Mouse (Mus musculus) midbrain, embryonic 14.5 days (tissue): Measurements from ENCODE around the gene Cd300ld4. TPM values are rescaled to one million over a fixed set of nuclear protein-coding genes. Genes with fewer than 3 reads are reported as not detected.
"Not testable (repeated sequence)": the region's sequence is repeated elsewhere in the genome, so short reads cannot be mapped to it uniquely, and the experiment has no call there.

Experiments
- ATAC-seq: fragments of 200-750 bp; cut with Nextera tagmentation; 2 replicates; pipeline ENCODE4 v1.8.0; 2017; ENCODE audit warnings: moderate number of reproducible peaks, moderate library complexity; ENCODE audit not compliant: low FRiP score, low TSS enrichment
- DNase-seq: peaks from one replicate; pipeline ENCODE4 v3.0.0-alpha.2; 2015
- H3K27ac ChIP-seq: fragments of 300-500 bp; sonication (generic); replicated peaks from 2 replicates; pipeline ENCODE4 v1.5.1; 2014; ENCODE audit warnings: mild to moderate bottlenecking, low read depth, low read length, moderate library complexity
- H3K27me3 ChIP-seq: fragments of 300-500 bp; sonication (generic); 2 replicates; pipeline ENCODE4 v1.6.1; 2014; ENCODE audit warnings: low read length, control low read depth, mixed read lengths; ENCODE audit not compliant: control insufficient read depth, insufficient read depth
- H3K36me3 ChIP-seq: fragments of 300-500 bp; sonication (generic); 2 replicates; pipeline ENCODE4 v1.6.1; 2014; ENCODE audit warnings: low read length, control low read depth; ENCODE audit not compliant: control insufficient read depth, insufficient read depth
- H3K4me1 ChIP-seq: fragments of 300-500 bp; sonication (generic); 2 replicates; pipeline ENCODE4 v1.6.1; 2014; ENCODE audit warnings: mild to moderate bottlenecking, antibody characterized with exemption, low read length, control low read depth; ENCODE audit not compliant: control insufficient read depth, insufficient read depth
- H3K4me2 ChIP-seq: fragments of 300-500 bp; sonication (generic); 2 replicates; pipeline ENCODE4 v1.6.1; 2014; ENCODE audit warnings: mild to moderate bottlenecking, low read length, moderate library complexity
- H3K4me3 ChIP-seq: fragments of 300-500 bp; sonication (generic); replicated peaks from 2 replicates; pipeline ENCODE4 v1.5.1; 2014; ENCODE audit warnings: low read depth, low read length
- H3K9ac ChIP-seq: fragments of 300-500 bp; sonication (generic); replicated peaks from 2 replicates; pipeline ENCODE4 v1.6.1; 2014; ENCODE audit warnings: mild to moderate bottlenecking, low read length, moderate library complexity
- H3K9me3 ChIP-seq: fragments of 300-500 bp; sonication (generic); 2 replicates; pipeline ENCODE4 v1.6.1; 2016; ENCODE audit warnings: low read length, control low read depth, mixed read lengths; ENCODE audit not compliant: control insufficient read depth
- WGBS: fragments of 180-500 bp; shearing (Covaris S2); extraction: QIAGEN DNeasy Blood & Tissue Kit; methylation state at CpG from one replicate; pipeline ENCODE4 v1.1.7; 2014; 5-methylcytosine and 5-hydroxymethylcytosine counted together
- polyA plus RNA-seq: library from polyadenylated mRNA; unstranded; fragments of >200 nt; fragmentation: Nextera tagmentation; extraction: Ambion mirVana; gene quantifications from 2 replicates; pipeline ENCODE4 v1.2.1, GENCODE M21; 2014

Gene Cd300ld4
- not detected in 2 replicates for polyA plus RNA-seq

GRCm38 (mm10) chr11:115026912-115027311 lies at the start of gene Cd300ld4:
Cd300ld4 (minus strand) TSS chr11:115027012.
- WGBS: no CpG with 5 or more reads among the region's 6 CpGs
- not testable (repeated sequence) for H3K4me2 ChIP-seq, ATAC-seq

GRCm38 (mm10) chr11:115075859-115076258 lies 49.0 kb upstream of the Cd300ld4 start:
- H3K9me3 ChIP-seq: no peaks in the 10 kb centered on the region
- H3K9ac ChIP-seq: no peak overlapping the region
- H3K27ac ChIP-seq: no peak overlapping the region
- no peaks in the 10 kb centered on the region for H3K27me3 ChIP-seq
- DNase-seq: no peak
- H3K4me1 ChIP-seq: peaks cover 2% of the 10 kb centered on the region; the same call in 1 of the 2 replicates
- H3K4me3 ChIP-seq: no peak overlapping the region
- ATAC-seq: no peak
- no peaks in the 10 kb centered on the region for H3K36me3 ChIP-seq
- 80% methylated on average over 5 of the region's 5 CpGs for WGBS
- H3K4me2 ChIP-seq: no peak overlapping the region

More at GRCm38 (mm10) chr11:115026912-115027311, at the start of gene Cd300ld4:
- not testable (repeated sequence) for H3K9ac ChIP-seq, H3K27ac ChIP-seq, H3K4me3 ChIP-seq, H3K4me1 ChIP-seq, DNase-seq, H3K9me3 ChIP-seq, H3K27me3 ChIP-seq, H3K36me3 ChIP-seq

- no peaks in the 10 kb centered on the region for H3K36me3 ChIP-seq
- no peak overlapping the region for H3K27ac ChIP-seq
- no peak overlapping the region for H3K9ac ChIP-seq
- no peak overlapping the region for H3K4me3 ChIP-seq
- no peak overlapping the region for H3K4me2 ChIP-seq
- ATAC-seq: no peak
- peaks cover 2% of the 10 kb centered on the region; the same call in 1 of the 2 replicates for H3K4me1 ChIP-seq
- peaks cover 3% of the 10 kb centered on the region; the same call in 1 of the 2 replicates for H3K27me3 ChIP-seq
- no peaks in the 10 kb centered on the region for H3K9me3 ChIP-seq
- WGBS: 88% methylated on average over 7 of the region's 7 CpGs
- no peak for DNase-seq
Observed at GRCm38 (mm10) chr11:115075407-115075806, 48.6 kb upstream of the Cd300ld4 start.

- H3K27ac ChIP-seq: no peak overlapping the region
- H3K27me3 ChIP-seq: peaks cover 4% of the 10 kb centered on the region; the same call in 1 of the 2 replicates
- no peak overlapping the region for H3K4me3 ChIP-seq
- DNase-seq: no peak
- no peak overlapping the region for H3K9ac ChIP-seq
- H3K4me2 ChIP-seq: no peak overlapping the region
- no peaks in the 10 kb centered on the region for H3K36me3 ChIP-seq
- ATAC-seq: no peak
- no peaks in the 10 kb centered on the region for H3K9me3 ChIP-seq
- WGBS: 59% methylated on average over 5 of the region's 5 CpGs
- peaks cover 2% of the 10 kb centered on the region; the same call in 1 of the 2 replicates for H3K4me1 ChIP-seq
Observed at GRCm38 (mm10) chr11:115073002-115073401, 46.2 kb upstream of the Cd300ld4 start.

- peaks cover 2% of the 10 kb centered on the region; the same call in 1 of the 2 replicates for H3K4me1 ChIP-seq
- no peak overlapping the region for H3K27ac ChIP-seq
- no peak overlapping the region for H3K9ac ChIP-seq
- no peaks in the 10 kb centered on the region for H3K9me3 ChIP-seq
- peaks cover 4% of the 10 kb centered on the region; the same call in 1 of the 2 replicates for H3K27me3 ChIP-seq
- ATAC-seq: no peak
- 13% methylated on average over 14 of the region's 14 CpGs for WGBS
- H3K4me2 ChIP-seq: peak overlapping the region; percentile 35
- no peaks in the 10 kb centered on the region for H3K36me3 ChIP-seq
- no peak overlapping the region for H3K4me3 ChIP-seq
- DNase-seq: no peak
Observed at GRCm38 (mm10) chr11:115071631-115072294, 45.0 kb upstream of the Cd300ld4 start.

GRCm38 (mm10) chr11:115071015-115071551 lies 44.3 kb upstream of the Cd300ld4 start:
- no peak overlapping the region for H3K4me3 ChIP-seq
- peaks cover 4% of the 10 kb centered on the region; the same call in 1 of the 2 replicates for H3K27me3 ChIP-seq
- WGBS: 7% methylated on average over 9 of the region's 9 CpGs
- no peaks in the 10 kb centered on the region for H3K9me3 ChIP-seq
- no peaks in the 10 kb centered on the region for H3K36me3 ChIP-seq
- ATAC-seq (no peak), DNase-seq (peak; percentile 43)
- H3K27ac ChIP-seq: no peak overlapping the region
- peak overlapping the region; percentile 35 for H3K4me2 ChIP-seq
- no peak overlapping the region for H3K9ac ChIP-seq
- peaks cover 2% of the 10 kb centered on the region; the same call in 1 of the 2 replicates for H3K4me1 ChIP-seq

GRCm38 (mm10) chr11:115066768-115067167 lies 40.0 kb upstream of the Cd300ld4 start:
- H3K9me3 ChIP-seq: no peaks in the 10 kb centered on the region
- no peak overlapping the region for H3K9ac ChIP-seq
- DNase-seq: no peak
- no peak for ATAC-seq
- H3K27ac ChIP-seq: no peak overlapping the region
- 74% methylated on average over 6 of the region's 6 CpGs for WGBS
- peaks cover 2% of the 10 kb centered on the region; the same call in 1 of the 2 replicates for H3K4me1 ChIP-seq
- no peak overlapping the region for H3K4me2 ChIP-seq
- peaks cover 4% of the 10 kb centered on the region; the same call in 1 of the 2 replicates for H3K27me3 ChIP-seq
- no peak overlapping the region for H3K4me3 ChIP-seq
- H3K36me3 ChIP-seq: no peaks in the 10 kb centered on the region

GRCm38 (mm10) chr11:115062077-115062476 lies 35.3 kb upstream of the Cd300ld4 start, which contains the start of gene Cd300e:
Cd300e (minus strand) TSS chr11:115062177.
- no peaks in the 10 kb centered on the region for H3K9me3 ChIP-seq
- ATAC-seq: no peak
- no peak for DNase-seq
- H3K27ac ChIP-seq: no peak within 1 kb of the TSS
- no peak within 1 kb of the TSS for H3K4me3 ChIP-seq
- WGBS: 27% methylated on average over 5 of the region's 5 CpGs
- no peaks in the 10 kb centered on the region for H3K4me1 ChIP-seq
- no peaks in the 10 kb centered on the region for H3K36me3 ChIP-seq
- H3K27me3 ChIP-seq: no peaks in the 10 kb centered on the region
- H3K9ac ChIP-seq: no peak within 1 kb of the TSS
- H3K4me2 ChIP-seq: no peak within 1 kb of the TSS
